Mouse (Mus musculus) testis, adult 2 months (tissue): Measurements from ENCODE around the gene Ugt1a5.

Experiments used
- CTCF ChIP-seq: fragments of 200-500 bp; IDR thresholded peaks from 2 replicates; pipeline ENCODE4 v1.5.1; 2012; ENCODE audit warnings: low read depth, mild to moderate bottlenecking, inconsistent platforms, low read length, moderate library complexity; ENCODE audit not compliant: control insufficient read depth, insufficient read depth, insufficient replicate concordance
- POLR2A ChIP-seq: fragments of 200-500 bp; IDR thresholded peaks from 2 replicates; pipeline ENCODE4 v1.6.1; 2012; ENCODE audit warnings: low read depth, mild to moderate bottlenecking, inconsistent platforms, low read length, moderate library complexity; ENCODE audit not compliant: control insufficient read depth

DNA sequence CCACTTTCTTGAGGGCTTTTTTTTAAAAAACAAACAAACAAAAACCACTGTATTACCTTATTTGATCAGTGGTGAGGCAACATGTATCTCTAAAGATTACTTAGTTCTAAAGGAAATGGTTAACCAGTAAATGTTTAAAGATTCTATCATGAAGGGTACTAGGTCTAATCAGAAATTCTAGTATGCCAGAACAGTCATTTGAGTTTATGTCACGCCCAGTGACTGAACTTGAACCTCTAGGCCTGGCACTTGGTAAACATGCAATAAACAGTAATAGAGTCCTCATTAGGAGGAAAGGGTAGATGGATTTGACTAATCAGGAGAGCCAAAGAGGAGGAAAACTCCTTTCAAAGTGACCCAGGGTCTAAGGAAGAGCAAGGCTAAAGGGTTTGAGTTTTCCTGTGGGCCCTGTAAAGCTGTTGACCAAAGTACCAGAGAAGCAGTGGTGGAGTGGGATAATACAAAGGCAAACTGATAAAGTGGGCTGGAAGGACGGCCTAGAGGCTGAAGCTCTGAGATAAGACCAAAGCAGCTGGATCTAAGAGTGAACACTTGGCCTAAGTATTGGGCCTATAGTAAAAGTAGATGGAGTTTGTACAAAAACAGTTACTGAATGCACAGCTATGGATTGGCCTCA is 41.1 kb downstream of the Ugt1a5 start:
- TF ChIP-seq CTCF, result no peak
- TF ChIP-seq POLR2A, result no peak
